Mouse (Mus musculus) heart, adult 9 months (tissue): ENCODE measurements around the gene Svep1.
A peak's percentile ranks its signal among the peaks of the same experiment; 100 is the strongest.

Source experiments
- DNase-seq, 2 experiments: peaks; one replicate each; pipeline ENCODE4 v3.0.0; 2022; ENCODE audit warnings: low spot score in 2 of 2

The Svep1 gene

DNA sequence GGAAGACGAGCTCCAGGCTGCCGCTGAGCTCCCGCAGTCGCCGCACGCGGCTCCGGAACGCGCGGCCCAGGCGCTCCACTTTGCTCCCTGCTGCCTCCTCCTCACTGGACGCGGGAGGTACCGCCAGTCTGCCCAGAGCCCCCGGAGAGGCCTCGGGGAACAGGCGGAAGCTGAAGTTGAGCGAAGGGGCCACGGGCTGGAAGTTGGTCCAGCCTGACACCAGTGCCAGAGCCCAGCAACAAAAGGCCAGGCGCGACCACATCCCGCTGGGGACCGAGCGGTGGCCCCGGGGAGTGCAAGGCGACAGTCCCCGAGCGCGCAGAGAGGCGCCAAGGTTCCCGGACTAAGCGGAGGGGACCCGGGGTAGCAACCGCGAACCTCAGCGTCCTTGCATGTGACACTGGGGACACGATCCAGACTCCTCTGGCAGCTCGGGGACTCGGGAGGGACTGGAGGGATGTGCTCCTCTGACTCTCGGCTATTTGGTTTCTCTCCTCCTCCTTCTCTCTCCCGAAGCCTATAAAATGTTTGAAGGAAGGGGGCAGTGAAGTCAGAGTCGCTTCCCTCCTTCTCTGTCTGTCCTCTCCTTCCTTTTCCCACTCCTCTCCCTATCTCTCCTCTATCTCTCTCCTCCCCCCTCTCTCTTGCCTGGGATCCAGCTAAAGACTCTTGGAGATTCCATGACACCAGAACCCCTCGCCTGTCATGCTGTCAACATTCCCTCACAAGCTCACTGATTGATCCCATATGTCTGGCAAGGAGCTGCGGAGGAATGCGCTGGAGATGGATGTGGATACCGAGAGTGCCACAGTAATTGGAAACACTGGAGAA is at the start of gene Svep1:
Svep1 (minus strand) TSS at position 745 of the 831 bp plus-strand sequence.
- peak; percentile 35 to 42 for DNase-seq

DNA sequence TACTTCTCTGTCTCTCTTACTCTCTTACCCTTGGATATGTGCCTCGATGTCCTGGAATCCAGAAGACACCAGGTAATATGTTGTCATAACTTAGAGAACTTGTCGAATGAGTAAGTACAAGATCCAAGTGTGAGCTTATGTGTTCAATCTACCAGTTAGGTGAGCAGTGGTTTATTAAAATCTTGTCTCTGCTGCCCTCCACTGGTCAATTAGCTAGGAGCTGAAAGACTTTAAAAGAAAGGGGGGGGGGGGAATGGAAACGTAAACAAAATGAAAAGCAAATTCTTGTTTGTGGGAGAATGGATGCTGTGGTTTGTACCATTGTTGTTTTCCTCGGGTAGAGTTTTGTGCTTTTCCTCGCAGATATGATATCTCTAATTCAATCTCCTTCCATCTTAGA is 46.8 kb upstream of the Svep1 start:
- peak in 1 of 2 experiments; percentile 33 for DNase-seq

DNA sequence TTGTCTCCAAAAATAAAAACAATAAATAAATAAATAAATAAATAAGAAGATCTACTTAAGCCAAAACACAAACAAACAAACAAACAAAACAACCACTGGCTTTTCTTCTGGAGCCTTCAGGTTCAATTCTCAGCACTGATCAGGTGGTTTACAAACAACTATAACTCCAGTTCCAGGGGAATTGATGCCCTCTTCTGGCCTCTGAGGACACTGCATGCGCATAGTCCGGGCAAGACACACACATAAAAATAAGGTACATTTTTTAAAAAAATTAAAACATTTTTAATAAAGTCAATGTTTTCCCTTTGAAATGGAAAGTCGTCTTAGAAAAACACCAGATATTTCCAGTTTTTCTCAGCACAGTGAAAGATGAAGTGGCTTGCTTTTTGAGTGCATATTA is 45.7 kb upstream of the Svep1 start:
- DNase-seq = no peak

GRCm38 (mm10) chr4:58245544-58245943 is 38.9 kb upstream of the Svep1 start:
- no peak for DNase-seq

GRCm38 (mm10) chr4:58240416-58240815 is 33.8 kb upstream of the Svep1 start:
- no peak for DNase-seq

DNA sequence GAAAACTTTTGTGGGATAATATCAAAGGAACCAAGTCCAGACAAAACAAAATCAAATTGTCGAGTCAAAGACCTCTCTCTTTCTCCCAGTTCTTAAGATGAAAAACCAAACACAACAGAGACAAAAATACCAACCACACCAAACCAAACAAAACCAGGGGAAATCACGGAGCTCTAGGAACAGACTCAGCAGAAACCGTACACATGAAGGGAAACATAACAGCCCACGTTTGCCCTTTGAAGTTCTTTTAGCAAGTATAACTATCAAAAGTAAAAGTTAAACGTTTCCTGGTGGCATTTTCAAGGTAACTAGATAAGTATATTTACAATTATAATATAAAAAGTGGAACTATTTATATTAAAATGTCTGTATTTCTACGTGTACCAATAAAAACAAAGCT is 29.2 kb upstream of the Svep1 start:
- DNase-seq = no peak

DNA sequence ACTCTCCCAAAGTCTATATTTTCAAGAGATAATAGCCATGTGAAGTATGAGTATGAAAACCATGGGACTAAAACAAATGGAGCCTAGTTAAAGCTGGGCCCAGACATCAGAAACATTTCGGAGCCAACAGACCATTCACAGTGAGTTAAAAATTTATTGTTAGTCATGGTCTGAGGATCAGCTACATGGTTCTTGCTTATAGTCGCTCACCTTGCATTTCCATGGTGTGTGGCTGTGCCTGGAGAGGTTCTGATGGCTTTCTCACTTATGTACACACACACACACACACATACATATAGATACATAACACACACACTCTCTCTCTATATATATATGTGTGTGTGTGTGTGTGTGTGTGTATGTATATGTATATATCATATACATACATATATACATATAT is 16.8 kb upstream of the Svep1 start:
- no peak for DNase-seq

GRCm38 (mm10) chr4:58211374-58211773 is 4.7 kb upstream of the Svep1 start:
- DNase-seq = no peak

DNA sequence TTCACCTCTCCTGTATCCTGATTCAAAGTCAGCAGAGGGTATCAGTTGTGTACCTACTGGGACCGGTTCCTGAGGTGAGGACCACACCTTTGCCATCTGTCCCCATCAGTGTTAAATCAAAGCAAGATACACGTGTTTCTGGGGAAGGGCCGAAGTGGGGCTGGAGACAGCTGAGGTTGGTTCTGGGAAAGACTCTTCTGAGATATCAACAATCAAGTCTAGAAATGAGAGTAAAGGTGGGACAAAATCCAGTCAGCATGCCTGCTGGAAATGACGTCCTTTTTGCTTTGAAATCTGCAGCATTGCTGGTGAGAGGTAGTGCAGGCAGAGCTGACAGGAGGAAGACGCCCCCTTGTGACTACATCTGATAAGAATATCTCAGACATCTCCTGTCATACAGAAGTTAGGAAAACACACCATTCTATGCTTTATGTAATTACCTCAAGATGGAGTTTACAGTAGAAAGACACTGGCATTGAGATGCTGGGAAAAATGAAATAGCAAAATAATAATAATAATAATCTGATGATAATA is 4.0 kb upstream of the Svep1 start:
- DNase-seq = no peak

- DNase-seq = no peak
Measured at GRCm38 (mm10) chr4:58205750-58206114, 927 bp downstream of the Svep1 start.

GRCm38 (mm10) chr4:58201703-58202102 is 5.0 kb downstream of the Svep1 start:
- no peak for DNase-seq

- no peak for DNase-seq
Measured at GRCm38 (mm10) chr4:58200826-58201225, 5.8 kb downstream of the Svep1 start.

GRCm38 (mm10) chr4:58197230-58197629 is 9.4 kb downstream of the Svep1 start:
- DNase-seq = peak in 1 of 2 experiments; percentile 6

DNA sequence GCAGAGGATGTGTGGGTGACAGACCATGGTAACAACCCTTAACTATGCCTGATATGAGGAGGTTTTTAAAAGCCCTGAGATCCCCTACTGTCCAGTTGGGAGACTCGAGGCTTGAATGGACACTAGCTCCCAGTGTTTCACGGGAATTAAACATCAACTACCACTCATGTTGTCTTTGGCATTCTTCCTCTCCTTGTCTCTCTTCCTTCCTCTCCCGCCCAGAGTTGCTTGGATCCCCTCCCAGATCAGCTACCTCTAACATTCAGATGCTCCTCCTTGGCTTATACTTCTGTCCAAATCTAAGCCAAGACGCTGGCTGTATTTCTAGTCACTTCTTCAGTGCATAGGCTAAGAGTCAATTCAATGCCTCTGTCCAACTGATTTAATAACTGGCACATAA is 9.9 kb downstream of the Svep1 start:
- peak; percentile 52 to 56 for DNase-seq

- no peak for DNase-seq
Measured at GRCm38 (mm10) chr4:58195936-58196335, 10.7 kb downstream of the Svep1 start.

GRCm38 (mm10) chr4:58189281-58189680 is 17.4 kb downstream of the Svep1 start:
- no peak for DNase-seq

DNA sequence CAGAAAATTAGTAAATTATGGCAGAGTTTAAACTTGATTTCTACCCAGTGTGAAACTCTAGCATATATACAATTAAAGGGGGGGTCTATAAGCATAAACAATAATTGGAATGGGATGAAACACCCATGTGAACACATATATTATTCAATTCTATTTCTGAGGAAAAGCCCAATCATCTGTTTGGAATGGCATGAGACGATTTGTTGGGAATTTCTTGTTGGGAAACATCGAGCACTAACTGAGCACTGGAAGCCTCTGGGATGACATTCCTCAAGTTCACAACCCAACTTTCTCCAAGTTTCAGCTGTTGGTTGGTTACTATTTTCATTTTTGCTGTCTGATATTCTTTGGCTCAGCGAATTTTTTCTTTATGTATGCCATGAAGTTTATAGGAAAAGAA is 21.3 kb downstream of the Svep1 start:
- DNase-seq = no peak

- peak; percentile 72 for DNase-seq
Measured at GRCm38 (mm10) chr4:58184681-58185341, 21.8 kb downstream of the Svep1 start.

GRCm38 (mm10) chr4:58183897-58184296 is 22.8 kb downstream of the Svep1 start:
- no peak for DNase-seq

DNA sequence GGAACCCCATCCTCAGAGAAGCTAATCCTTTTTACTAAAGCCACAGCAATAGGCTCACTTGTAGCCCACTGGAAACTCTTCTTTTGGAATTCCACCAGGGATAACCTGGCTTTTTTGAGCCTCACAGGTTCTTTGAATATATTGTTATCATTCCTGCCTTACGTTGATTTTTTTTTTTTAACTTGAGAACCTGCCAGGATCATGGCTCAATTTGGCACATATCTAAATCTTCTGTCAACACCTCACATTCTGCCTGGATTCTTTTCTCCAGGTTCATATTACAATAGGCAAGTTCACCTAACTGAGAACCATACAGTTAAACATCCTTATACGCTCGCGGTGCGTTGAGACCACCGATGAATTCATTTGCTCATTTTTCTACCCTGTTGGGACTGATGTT is 28.2 kb downstream of the Svep1 start:
- no peak for DNase-seq

GRCm38 (mm10) chr4:58177256-58177655 is 29.4 kb downstream of the Svep1 start:
- no peak for DNase-seq

DNA sequence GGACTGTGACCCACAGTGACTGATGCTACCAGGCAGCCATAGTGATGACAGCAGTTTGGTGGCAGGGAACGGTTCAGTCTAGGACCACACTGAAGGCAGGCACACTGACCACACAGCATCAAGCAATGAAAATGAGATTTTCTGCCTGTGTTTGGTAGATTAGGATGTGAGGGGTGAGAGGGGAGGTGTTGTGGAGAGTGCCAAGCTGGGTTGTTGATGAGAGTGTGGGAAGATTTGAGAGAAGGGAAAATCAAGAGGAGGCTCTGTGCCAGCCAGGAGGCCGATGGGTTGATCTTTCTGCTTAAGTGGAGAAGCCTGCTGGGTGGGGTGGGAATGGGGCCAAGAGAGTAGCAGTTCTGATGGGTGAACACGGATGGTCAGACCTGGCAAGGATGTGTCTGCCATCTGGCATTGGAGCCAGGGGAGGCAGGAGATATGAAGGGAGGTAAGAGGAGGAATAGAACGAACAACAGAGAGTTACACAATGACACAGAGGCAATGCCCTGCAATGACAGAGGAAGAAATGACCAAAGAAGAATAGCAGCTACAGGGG is 32.1 kb downstream of the Svep1 start:
- DNase-seq = no peak

GRCm38 (mm10) chr4:58173401-58173800 is 33.3 kb downstream of the Svep1 start:
- DNase-seq = no peak
